In genomic region chr12:8443253-8443661, GRCm38 (mm10) we compare ENCODE assay signal across 14 mouse cellular contexts. TPM values are rescaled to one million over a fixed set of nuclear protein-coding genes. Genes with fewer than 3 reads are reported as not detected.
DNase-seq lines count a peak whose midpoint lies in the region; ATAC-seq and TF ChIP-seq lines count a peak whose summit lies in the region.
"Had no signal": no experiment of that assay in that cellular context is flagged by ENCODE, and none has a peak within 500 bp of the region (broad histone marks: within the 10 kb centered on the region; RNA-seq: fewer than 3 reads in every experiment).

No protein-coding gene starts in this region.

- TF ChIP-seq EP300 in liver, postnatal 0 days (IDR thresholded peaks at IDR 0.05; ENCODE audit: low read depth): no peak

- no peak overlapping the region for H3K4me2 ChIP-seq in liver, postnatal 0 days (ENCODE audit: low read depth, low read length)
- no peak overlapping the region for H3K4me2 ChIP-seq in liver, embryonic 12.5 days
- no peak overlapping the region for H3K4me2 ChIP-seq in hindbrain, embryonic 16.5 days (ENCODE audit: low read length)
- H3K4me2 ChIP-seq: embryonic facial prominence, embryonic 13.5 days; hindbrain, embryonic 13.5 days; liver, embryonic 13.5 days; midbrain, embryonic 12.5 days had no signal

- TF ChIP-seq POLR2A in kidney, adult 2 months (IDR thresholded peaks at IDR 0.05; ENCODE audit: low read depth, low read length): no peak

- ATAC-seq in liver, postnatal 0 days: peak; percentile 35; the same call in 1 of the 2 replicates
- ATAC-seq in liver, embryonic 12.5 days: no peak
- ATAC-seq in hindbrain, embryonic 16.5 days: no peak

- no peak for TF ChIP-seq CTCF in liver, postnatal 0 days (IDR thresholded peaks at IDR 0.05; ENCODE audit: low read depth)
- TF ChIP-seq CTCF in kidney, adult 2 months (conservative IDR thresholded peaks at IDR 0.05; ENCODE audit: insufficient read depth, insufficient read length, low read depth, low read length): no peak

- no peaks in the 10 kb centered on the region for H3K9me3 ChIP-seq in liver, postnatal 0 days (ENCODE audit: low read length)
- H3K9me3 ChIP-seq in liver, embryonic 12.5 days (replicated peaks): no peaks in the 10 kb centered on the region
- H3K9me3 ChIP-seq in hindbrain, embryonic 16.5 days (ENCODE audit: control insufficient read depth, low read length): no peaks in the 10 kb centered on the region
- H3K9me3 ChIP-seq: embryonic facial prominence, embryonic 13.5 days; hindbrain, embryonic 13.5 days; liver, embryonic 13.5 days; midbrain, embryonic 12.5 days had no signal

- intact Hi-C loops in left cerebral cortex, postnatal 4 days (cut with DNase I): no loop called here

- H3K27me3 ChIP-seq in liver, postnatal 0 days (ENCODE audit: insufficient read depth, low read length): no peaks in the 10 kb centered on the region
- no peaks in the 10 kb centered on the region for H3K27me3 ChIP-seq in liver, embryonic 12.5 days (replicated peaks)
- no peaks in the 10 kb centered on the region for H3K27me3 ChIP-seq in kidney, adult 2 months (replicated peaks; ENCODE audit: control insufficient read depth, insufficient read depth, low read length)
- H3K27me3 ChIP-seq in hindbrain, embryonic 16.5 days (replicated peaks; ENCODE audit: control insufficient read depth, insufficient read depth, low read length): no peaks in the 10 kb centered on the region
- H3K27me3 ChIP-seq: embryonic facial prominence, embryonic 13.5 days; hindbrain, embryonic 13.5 days; liver, embryonic 13.5 days had no signal

- H3K4me1 ChIP-seq in liver, postnatal 0 days (ENCODE audit: insufficient read depth): peaks cover 17% of the 10 kb centered on the region
- H3K4me1 ChIP-seq in liver, embryonic 12.5 days: no peaks in the 10 kb centered on the region
- peaks cover 14% of the 10 kb centered on the region for H3K4me1 ChIP-seq in kidney, adult 2 months (ENCODE audit: control insufficient read depth, insufficient read depth, low read length)
- H3K4me1 ChIP-seq in hindbrain, embryonic 16.5 days (ENCODE audit: control insufficient read depth, insufficient read depth, low read depth, low read length): no peaks in the 10 kb centered on the region; the same call in 1 of the 2 replicates
- H3K4me1 ChIP-seq: hindbrain, embryonic 13.5 days; midbrain, embryonic 12.5 days had no signal

- no peak overlapping the region for H3K27ac ChIP-seq in liver, postnatal 0 days (ENCODE audit: low read depth)
- no peak overlapping the region for H3K27ac ChIP-seq in liver, embryonic 12.5 days
- H3K27ac ChIP-seq in kidney, adult 2 months (ENCODE audit: insufficient read depth, low read depth, low read length): peak overlapping the region; percentile 77
- no peak overlapping the region for H3K27ac ChIP-seq in hindbrain, embryonic 16.5 days (ENCODE audit: low read depth, low read length)
- H3K27ac ChIP-seq: embryonic facial prominence, embryonic 13.5 days; hindbrain, embryonic 13.5 days; liver, embryonic 13.5 days; midbrain, embryonic 12.5 days had no signal

- 64% methylated on average over 4 of the region's 4 CpGs for WGBS in liver, postnatal 0 days (ENCODE audit: insufficient replicate concordance)
- WGBS in liver, embryonic 12.5 days (ENCODE audit: insufficient replicate concordance): 64% methylated on average over 4 of the region's 4 CpGs
- 64% methylated on average over 4 of the region's 4 CpGs for WGBS in kidney, adult 2 months
- WGBS in hindbrain, embryonic 16.5 days: 82% methylated on average over 4 of the region's 4 CpGs

- DNase-seq in adrenal gland, adult (ENCODE audit: inconsistent age in 2 of 2, low spot score in 1 of 2): peak; percentile 63 to 90
- DNase-seq in adrenal gland, postnatal 25 days: no peak
- DNase-seq in liver, postnatal 0 days: no peak
- peak; percentile 91 for DNase-seq in kidney, adult 2 months
- peak; percentile 63 for DNase-seq in lung, postnatal 36 days
- no peak for DNase-seq in left cerebral cortex, postnatal 4 days
- DNase-seq: cerebellum, adult 11-12 months; liver, embryonic 13.5 days; thymus, adult 2 months had no signal

- no peak overlapping the region for H3K4me3 ChIP-seq in liver, postnatal 0 days (ENCODE audit: low read depth, low read length)
- H3K4me3 ChIP-seq in liver, embryonic 12.5 days: no peak overlapping the region
- no peak overlapping the region for H3K4me3 ChIP-seq in kidney, adult 2 months (ENCODE audit: insufficient read depth, low read depth, low read length)
- no peak overlapping the region for H3K4me3 ChIP-seq in hindbrain, embryonic 16.5 days (ENCODE audit: low read length)
- H3K4me3 ChIP-seq: embryonic facial prominence, embryonic 13.5 days; hindbrain, embryonic 13.5 days; liver, embryonic 13.5 days; midbrain, embryonic 12.5 days had no signal

- H3K36me3 ChIP-seq in liver, postnatal 0 days (replicated peaks; ENCODE audit: insufficient read depth, low read length): no peaks in the 10 kb centered on the region
- no peaks in the 10 kb centered on the region for H3K36me3 ChIP-seq in liver, embryonic 12.5 days
- H3K36me3 ChIP-seq in kidney, adult 2 months (ENCODE audit: control insufficient read depth, insufficient read depth, low read length): no peaks in the 10 kb centered on the region
- H3K36me3 ChIP-seq in hindbrain, embryonic 16.5 days (ENCODE audit: control insufficient read depth, insufficient read depth, low read length): no peaks in the 10 kb centered on the region
- H3K36me3 ChIP-seq: embryonic facial prominence, embryonic 13.5 days; hindbrain, embryonic 13.5 days; liver, embryonic 13.5 days; midbrain, embryonic 12.5 days had no signal

- no peak overlapping the region for H3K9ac ChIP-seq in liver, postnatal 0 days (replicated peaks)
- H3K9ac ChIP-seq in liver, embryonic 12.5 days: no peak overlapping the region
- no peak overlapping the region for H3K9ac ChIP-seq in hindbrain, embryonic 16.5 days (ENCODE audit: low read depth, low read length)
- H3K9ac ChIP-seq: embryonic facial prominence, embryonic 13.5 days; hindbrain, embryonic 13.5 days; liver, embryonic 13.5 days; midbrain, embryonic 12.5 days had no signal

RNA-seq across cellular contexts. Expression of gene Rhob, which starts 56.6 kb away (rescaled TPM):
- total RNA-seq in adrenal gland, postnatal 25 days (2021): 182 and 212 TPM in 2 replicates
- 6.9 and 8.7 TPM in 2 replicates for polyA plus RNA-seq in liver, postnatal 0 days (2015; fragmentation: Nextera tagmentation; extraction: Ambion mirVana)
- polyA plus RNA-seq in liver, embryonic 12.5 days (2016; fragmentation: Nextera tagmentation; extraction: Ambion mirVana): 12.3 and 12.4 TPM in 2 replicates
- polyA plus RNA-seq in kidney, adult 2 months (2012; rRNA removed): 128 and 145 TPM in 2 replicates
- 100 to 1,000 TPM; 220 to 231 TPM for total RNA-seq in left cerebral cortex, postnatal 4 days (2021)
- 81.3 and 86.9 TPM in 2 replicates for polyA plus RNA-seq in hindbrain, embryonic 16.5 days (2015; fragmentation: Nextera tagmentation; extraction: Ambion mirVana)

Comparison
In these comparisons a context has a peak if more than half of its experiments do, and no peak if none do; other contexts are left out.
1. DNase-seq: peak in adrenal gland, adult (2 of 2), kidney, adult 2 months (single experiment) and lung, postnatal 36 days (single experiment); none in adrenal gland, postnatal 25 days (single experiment), liver, postnatal 0 days (single experiment) and left cerebral cortex, postnatal 4 days (single experiment).